Mouse (Mus musculus) spleen, postnatal 36 days (tissue): Measurements from ENCODE around the gene Trpm3.

Experiments
- DNase-seq, 2 experiments: peaks; one replicate each; pipeline ENCODE4 v3.0.0; 2022; ENCODE audit warnings: low spot score in 2 of 2, mixed read lengths in 1 of 2

Gene Trpm3

GRCm38 (mm10) chr19:22138590-22139421, at the start of gene Trpm3:
Trpm3 (plus strand) TSS chr19:22139046.
- DNase-seq: no peak

DNA sequence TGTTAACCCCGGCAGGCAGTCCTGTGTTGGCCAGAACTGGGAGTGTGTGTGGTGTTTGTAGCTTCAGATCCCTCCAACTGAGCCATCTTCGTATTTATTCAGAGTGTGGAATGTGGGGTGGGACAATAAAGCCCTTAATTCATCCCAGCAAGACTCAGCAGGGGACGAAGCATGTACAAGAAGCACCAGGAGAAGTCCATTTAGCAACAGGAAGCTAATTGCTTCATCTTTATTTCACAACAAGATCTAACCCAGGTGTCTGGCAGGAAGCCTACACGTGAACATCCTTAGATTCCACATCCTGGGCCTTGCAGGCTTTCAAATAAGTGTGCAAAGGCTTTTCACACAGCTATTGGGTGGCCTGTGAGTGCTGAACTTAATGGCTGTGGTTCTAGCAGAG, 38.3 kb upstream of the Trpm3 start:
- no peak for DNase-seq

DNA sequence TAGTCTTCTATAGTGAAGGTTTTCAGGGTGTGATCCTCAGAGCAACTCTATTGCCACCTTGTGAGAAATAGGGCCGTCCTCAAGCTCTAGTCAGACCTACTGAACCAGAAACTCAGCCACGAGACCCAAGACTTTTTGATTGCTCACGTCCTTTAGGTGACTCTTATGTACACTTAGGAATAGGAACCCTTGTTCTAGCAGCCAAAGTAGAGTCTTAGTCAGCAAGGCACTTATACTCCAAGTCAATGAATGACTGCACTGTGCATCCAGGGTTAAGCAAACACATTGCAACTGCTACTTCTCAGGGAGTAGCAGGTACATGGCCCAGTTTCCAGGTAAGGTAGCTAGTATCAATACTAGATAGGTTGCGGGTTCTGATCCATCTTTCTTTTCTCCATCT, 35.0 kb upstream of the Trpm3 start:
- DNase-seq: no peak

- DNase-seq: no peak
Measured at GRCm38 (mm10) chr19:22104848-22105484, 33.9 kb upstream of the Trpm3 start.

DNA sequence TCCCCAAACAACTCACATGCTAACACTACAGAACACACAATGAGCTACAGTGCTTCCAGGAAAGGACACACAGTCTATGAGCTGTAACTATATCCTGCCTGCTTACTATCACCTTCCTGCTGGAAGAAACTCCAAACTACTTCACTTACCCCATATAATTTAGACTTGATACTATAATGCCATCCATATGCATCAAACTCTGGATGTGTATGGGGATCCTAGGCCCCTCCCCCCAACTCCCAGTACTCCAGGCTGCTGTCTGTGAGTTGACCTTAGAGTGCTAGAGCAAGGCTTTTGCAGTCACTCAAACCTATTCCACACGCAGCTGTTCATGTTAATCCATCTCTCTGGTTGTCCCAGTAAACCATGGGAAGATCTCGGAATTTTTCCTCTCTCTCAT, 33.2 kb upstream of the Trpm3 start:
- no peak for DNase-seq

DNA sequence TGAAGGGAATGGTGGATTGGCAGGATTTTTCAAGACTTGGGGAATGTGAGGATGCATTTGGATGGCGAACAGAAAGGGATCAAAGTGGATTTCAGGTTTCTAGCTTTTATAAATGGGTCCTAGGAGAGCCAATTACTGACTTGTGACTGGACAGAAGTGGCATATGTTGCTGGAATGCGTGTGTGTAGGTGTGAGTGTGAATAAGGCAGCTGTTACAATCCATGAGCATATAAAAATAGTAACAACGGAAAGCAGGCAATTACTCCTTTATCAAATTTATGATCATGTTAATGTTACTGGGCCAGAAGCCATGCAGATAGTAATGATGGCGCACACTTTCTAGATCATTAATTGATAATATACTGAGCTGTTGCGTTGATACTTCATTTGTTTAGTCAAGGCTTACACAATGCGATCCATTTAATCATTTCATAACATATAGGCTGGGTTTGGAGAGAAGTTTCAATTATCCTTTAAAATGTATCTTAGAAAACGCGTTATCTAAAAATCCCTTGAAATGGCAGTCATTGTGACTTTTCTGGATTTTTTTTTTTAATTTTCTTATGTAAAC, 29.9 kb upstream of the Trpm3 start:
- DNase-seq: no peak

DNA sequence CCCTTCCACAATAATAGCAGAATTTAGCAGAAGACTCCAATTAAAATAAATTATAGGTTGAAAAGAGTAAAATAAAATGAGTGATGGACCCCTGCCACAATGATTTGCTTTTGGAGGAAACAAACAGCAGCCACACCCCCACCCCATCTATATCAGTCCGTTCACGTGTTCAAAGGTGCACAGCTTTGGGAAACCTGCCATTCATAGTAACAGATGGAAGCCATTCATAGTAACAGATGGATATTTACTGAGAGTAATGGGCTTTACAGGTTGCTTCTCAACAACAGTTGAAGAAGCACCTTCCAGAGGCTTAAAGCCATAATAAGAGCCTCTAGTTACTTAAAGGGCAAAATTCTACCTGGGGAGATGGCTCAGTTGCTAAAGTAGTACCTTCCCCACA, 17.9 kb upstream of the Trpm3 start:
- no peak for DNase-seq

GRCm38 (mm10) chr19:22121631-22122030, 17.2 kb upstream of the Trpm3 start:
- DNase-seq: no peak

GRCm38 (mm10) chr19:22132626-22133025, 6.2 kb upstream of the Trpm3 start:
- no peak for DNase-seq

DNA sequence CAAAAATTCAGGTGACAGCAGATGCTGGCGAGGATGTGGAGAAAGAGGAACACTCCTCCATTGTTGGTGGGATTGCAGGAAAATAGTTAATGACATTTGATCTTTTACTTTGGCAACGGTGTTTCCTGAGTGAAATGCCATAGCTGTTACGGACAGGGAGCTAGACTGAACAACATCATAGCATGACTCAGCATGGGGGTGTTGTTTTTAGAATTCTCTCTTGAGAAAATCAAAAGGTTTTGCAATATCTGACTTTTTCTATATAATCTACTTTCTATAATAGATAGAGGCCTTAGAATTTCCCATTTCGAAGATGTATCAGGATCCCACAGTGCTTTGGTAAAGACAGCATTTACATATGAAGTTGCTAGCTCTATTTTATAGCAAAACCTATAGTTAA, 39.7 kb downstream of the Trpm3 start:
- DNase-seq: no peak

DNA sequence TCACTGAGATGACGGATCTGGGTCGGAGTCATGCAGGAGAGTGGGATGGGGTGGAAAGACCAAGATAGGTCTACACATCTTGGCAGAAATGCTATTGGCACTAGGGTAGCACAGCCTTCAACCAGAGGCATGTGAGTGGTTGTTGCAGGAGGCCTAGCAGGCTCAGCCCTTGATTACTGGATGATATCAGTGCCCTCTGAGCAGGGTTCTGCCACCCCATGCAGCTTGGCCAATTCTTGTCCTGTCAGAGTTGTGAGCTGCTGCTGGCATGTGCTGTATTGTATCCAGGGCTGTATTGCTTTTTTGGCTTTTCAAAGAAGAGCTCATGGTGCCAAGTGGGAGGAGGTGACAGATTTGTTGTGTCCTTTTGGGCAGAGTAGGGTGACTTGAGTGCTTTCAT, 40.2 kb downstream of the Trpm3 start:
- DNase-seq: no peak

DNA sequence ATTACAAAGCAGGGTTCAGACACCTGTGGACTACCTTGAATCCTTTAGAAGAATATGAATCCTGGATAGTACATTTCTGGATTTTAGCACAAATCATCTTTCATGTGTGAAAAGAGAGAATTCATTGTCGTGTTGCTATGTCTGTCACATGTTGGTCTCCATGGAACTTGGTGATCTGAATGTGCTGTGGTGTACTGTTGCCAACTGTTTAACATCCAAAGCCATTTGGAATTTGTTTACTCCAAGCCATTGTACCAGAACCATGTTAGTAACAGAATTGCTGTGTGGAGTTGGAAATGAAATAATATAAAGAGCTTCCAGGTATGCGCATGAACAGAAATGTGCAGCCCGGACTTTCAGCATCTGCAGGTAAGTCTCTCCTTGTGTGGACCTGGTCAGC, 41.3 kb downstream of the Trpm3 start:
- no peak for DNase-seq

GRCm38 (mm10) chr19:22189716-22190115, 50.9 kb downstream of the Trpm3 start:
- DNase-seq: no peak

- DNase-seq: no peak
Measured at GRCm38 (mm10) chr19:22222520-22222919, 83.7 kb downstream of the Trpm3 start.

GRCm38 (mm10) chr19:22234187-22234586, 95.3 kb downstream of the Trpm3 start:
- DNase-seq: no peak

GRCm38 (mm10) chr19:22249076-22249475, 110.2 kb downstream of the Trpm3 start:
- no peak for DNase-seq

GRCm38 (mm10) chr19:22272916-22273315, 134.1 kb downstream of the Trpm3 start:
- no peak for DNase-seq

GRCm38 (mm10) chr19:22284651-22285050, 145.8 kb downstream of the Trpm3 start:
- DNase-seq: no peak

- DNase-seq: no peak
Measured at GRCm38 (mm10) chr19:22292671-22293070, 153.8 kb downstream of the Trpm3 start.

- DNase-seq: no peak
Measured at GRCm38 (mm10) chr19:22300906-22301305, 162.1 kb downstream of the Trpm3 start.

DNA sequence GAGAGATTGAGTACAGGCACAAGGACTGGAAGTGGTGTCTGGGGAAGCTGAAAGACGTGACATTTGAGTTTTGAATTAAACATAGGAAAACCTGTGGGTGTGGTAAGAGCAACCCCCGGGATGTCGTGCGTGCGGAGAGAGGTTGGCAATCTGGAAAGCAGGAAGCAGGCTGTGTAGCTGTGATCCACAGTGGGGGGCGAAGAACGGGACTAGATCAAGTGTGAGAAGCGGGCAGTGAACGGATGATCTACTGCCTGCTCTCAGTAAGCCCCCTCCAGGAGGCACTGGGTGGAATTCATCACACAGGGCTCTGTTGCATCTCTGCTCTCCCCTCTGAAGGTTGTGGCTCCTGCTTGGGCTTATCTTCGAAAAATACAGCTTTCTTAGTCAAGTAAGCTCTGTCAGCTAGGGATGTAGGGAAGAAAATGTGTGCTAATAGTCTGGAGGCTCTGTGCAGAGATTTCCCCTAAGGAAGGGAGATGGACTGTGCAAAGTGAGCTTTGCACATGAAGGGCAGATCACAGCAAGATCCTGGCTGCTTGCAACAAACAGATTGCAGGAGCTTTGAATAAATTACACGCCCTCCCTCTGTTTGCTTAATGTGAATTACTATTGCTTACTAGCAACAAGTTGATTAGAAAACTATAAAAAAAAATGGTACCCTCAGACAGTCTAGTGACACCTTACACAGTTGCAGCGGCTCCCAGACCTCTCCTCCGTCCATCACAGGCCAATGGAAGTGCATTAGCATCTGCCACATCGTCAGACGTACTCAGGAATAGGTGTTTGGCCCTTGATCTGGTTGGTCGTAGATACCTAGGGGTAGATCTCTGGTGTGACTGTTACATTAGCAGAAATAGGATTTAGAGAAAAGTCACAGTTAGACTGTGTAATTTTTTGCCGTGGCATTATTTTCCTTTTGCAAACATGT, 164.4 kb downstream of the Trpm3 start:
- DNase-seq: no peak
